Mouse (Mus musculus): ENCODE data around the gene Spsb2. TPM values are rescaled to one million over a fixed set of nuclear protein-coding genes. Genes with fewer than 3 reads are reported as not detected.
"Not testable (repeated sequence)": the region's sequence is repeated elsewhere in the genome, so short reads cannot be mapped to it uniquely, and the experiment has no call there.

Gene Spsb2
- polyA plus RNA-seq, 1 experiment from 2014 or later = 8.7 TPM

DNA sequence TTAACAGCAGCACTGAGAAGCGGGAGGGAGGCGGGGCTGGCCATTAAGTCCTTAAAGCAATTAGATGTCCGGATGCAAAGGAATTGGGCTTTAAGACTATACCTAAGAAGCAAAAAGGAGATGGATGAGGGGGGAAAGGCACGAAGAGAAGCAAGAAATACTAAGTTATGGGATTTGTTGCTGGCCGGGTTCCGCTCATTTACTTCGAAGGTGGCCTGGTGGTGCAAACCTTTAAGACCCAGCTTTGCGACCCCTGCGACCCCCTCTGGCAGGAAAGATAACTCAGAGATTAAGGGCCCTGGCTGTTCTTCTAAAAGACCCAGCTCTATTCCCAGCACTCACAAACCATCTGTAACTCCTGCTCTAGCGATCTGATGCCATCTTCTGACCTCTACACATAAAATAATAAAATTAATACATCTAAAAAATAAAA, 28.5 kb upstream of the Spsb2 start:
- H3K4me2 ChIP-seq (replicated peaks) = peak overlapping the region; percentile 68
- H3K27me3 ChIP-seq = peaks cover 20% of the 10 kb centered on the region
- no peak overlapping the region for H3K27ac ChIP-seq
- ATAC-seq (ENCODE audit: low FRiP score) = no peak; the same call in 1 of the 2 replicates
- H3K9me3 ChIP-seq (replicated peaks) = no peaks in the 10 kb centered on the region
- peaks cover 20% of the 10 kb centered on the region for H3K4me1 ChIP-seq
- H3K36me3 ChIP-seq = no peaks in the 10 kb centered on the region
- H3K9ac ChIP-seq = peak overlapping the region; percentile 33; the same call in 1 of the 2 replicates
- 2% methylated on average over 10 of the region's 10 CpGs for WGBS
- peak overlapping the region; percentile 35 for H3K4me3 ChIP-seq

DNA sequence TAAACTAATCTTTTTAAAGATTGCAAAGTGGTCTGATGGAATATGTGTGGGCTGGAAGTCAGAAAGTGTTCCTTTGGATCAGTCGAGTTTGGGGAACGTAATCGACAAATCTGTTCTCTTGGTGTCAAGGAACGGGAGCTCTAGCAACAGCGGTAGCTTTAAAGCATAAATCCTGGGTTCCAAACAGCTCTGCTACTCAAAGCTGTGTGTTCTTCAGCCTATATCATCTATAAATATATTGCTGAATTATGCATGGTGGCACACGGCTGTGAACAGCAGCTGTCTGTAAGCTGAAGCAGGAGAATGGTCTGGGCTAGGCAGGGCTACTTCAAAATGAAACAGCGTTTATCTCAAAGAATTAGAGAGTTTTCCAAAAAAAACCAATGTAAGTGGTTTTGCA, 27.5 kb upstream of the Spsb2 start:
- Histone ChIP-seq H3K9ac (no peak overlapping the region), H3K27ac (no peak overlapping the region), H3K36me3 (no peaks in the 10 kb centered on the region), H3K27me3 (peaks cover 20% of the 10 kb centered on the region), H3K4me1 (peaks cover 20% of the 10 kb centered on the region), H3K4me2 (replicated peaks) (no peak overlapping the region), H3K9me3 (replicated peaks) (no peaks in the 10 kb centered on the region), H3K4me3 (no peak overlapping the region)
- 83% methylated on average over 7 of the region's 7 CpGs for WGBS
- no peak for ATAC-seq (ENCODE audit: low FRiP score)

DNA sequence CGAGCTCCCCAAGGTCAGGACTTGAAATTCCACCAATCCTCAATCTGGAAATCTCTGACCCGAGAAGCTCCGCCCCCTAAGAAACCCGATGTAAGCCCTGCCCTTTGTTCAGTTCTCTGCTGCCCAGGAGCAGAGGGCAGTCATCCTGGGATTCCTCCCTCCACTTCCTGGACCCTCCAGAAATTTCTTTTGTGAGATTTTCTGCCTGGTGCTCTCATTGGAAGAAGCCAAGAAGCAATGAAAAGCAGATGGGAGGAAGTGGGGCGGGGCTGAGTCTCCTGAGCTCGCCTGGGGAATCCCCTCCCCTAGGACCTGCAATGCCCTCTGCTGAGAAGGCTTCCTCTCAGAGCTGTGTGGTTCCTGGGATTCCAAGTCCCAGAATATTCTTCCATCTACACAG, 26.0 kb upstream of the Spsb2 start:
- Histone ChIP-seq H3K4me2 (replicated peaks) (peak overlapping the region; percentile 27; the same call in 1 of the 2 replicates), H3K4me3 (no peak overlapping the region)
- WGBS = 25% methylated on average over 6 of the region's 6 CpGs

DNA sequence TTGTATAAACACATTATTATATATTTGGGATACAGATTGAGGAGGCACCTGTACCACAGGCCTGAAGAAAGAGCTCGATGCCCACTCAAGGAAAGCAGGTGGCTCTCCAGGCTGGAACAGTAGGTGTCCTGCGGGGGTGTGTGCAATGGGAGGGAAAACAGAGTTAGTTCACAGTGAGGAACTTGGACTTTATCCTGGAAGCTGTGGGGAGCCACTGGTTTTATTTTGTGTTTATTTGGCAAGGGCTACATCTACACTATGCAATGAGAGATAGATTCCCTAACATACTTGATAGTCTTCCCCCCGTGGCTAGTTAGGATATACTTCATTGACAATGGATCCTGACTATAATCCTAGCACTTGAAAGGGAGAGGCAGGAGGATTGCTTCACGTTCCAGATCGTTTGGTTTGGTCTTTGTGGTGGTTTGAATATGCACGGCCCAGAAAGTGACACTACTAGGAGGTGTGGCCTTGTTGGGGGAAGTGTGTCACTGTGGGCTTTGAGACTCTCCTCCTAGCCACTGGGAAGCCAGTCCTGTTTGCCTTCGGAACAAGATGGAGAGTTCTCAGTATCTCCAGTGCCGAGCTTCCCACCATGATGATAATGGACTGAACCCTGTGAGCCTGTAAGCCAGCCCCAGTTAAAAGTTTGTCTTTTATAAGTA, 21.6 kb upstream of the Spsb2 start:
- Histone ChIP-seq H3K9ac (no peak overlapping the region), H3K9me3 (replicated peaks) (no peaks in the 10 kb centered on the region), H3K4me2 (replicated peaks) (no peak overlapping the region), H3K4me3 (no peak overlapping the region), H3K36me3 (no peaks in the 10 kb centered on the region), H3K4me1 (peaks cover 5% of the 10 kb centered on the region; the same call in 1 of the 2 replicates), H3K27me3 (no peaks in the 10 kb centered on the region), H3K27ac (no peak overlapping the region)
- WGBS = 55% methylated on average over 8 of the region's 8 CpGs
- no peak for ATAC-seq (ENCODE audit: low FRiP score)

More for the DNA sequence above, 26.0 kb upstream of the Spsb2 start:
- H3K9me3 ChIP-seq (replicated peaks) = no peaks in the 10 kb centered on the region
- no peak for ATAC-seq (ENCODE audit: low FRiP score)
- no peaks in the 10 kb centered on the region for H3K36me3 ChIP-seq
- peaks cover 20% of the 10 kb centered on the region for H3K4me1 ChIP-seq
- peaks cover 20% of the 10 kb centered on the region for H3K27me3 ChIP-seq
- H3K9ac ChIP-seq = no peak overlapping the region
- no peak overlapping the region for H3K27ac ChIP-seq

DNA sequence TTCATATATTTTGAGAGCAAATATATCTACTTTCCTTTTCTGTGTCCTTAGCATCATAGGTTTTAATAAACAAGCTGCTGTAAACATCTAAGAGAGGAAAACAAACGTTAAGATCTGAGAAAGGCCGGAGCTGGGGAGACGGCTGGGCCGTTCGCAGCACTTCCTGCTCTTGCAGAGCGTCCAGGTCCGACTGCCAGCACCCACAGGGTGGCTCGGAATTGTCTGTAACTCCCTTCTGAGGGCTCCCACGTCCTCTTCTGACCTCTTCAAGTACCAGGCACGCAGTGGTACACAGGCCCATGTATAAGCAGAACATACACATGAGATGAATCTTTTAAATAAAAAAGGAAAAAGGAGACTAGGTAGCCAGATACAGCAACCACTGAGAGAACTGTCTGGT, 20.7 kb upstream of the Spsb2 start:
- 78% methylated on average over 10 of the region's 10 CpGs for WGBS
- Histone ChIP-seq H3K4me2 (replicated peaks) (no peak overlapping the region), H3K27ac (no peak overlapping the region), H3K4me3 (no peak overlapping the region), H3K27me3 (no peaks in the 10 kb centered on the region), H3K9ac (no peak overlapping the region), H3K4me1 (peaks cover under 1% of the 10 kb centered on the region; the same call in 1 of the 2 replicates), H3K36me3 (no peaks in the 10 kb centered on the region), H3K9me3 (replicated peaks) (no peaks in the 10 kb centered on the region)
- ATAC-seq (ENCODE audit: low FRiP score) = no peak

DNA sequence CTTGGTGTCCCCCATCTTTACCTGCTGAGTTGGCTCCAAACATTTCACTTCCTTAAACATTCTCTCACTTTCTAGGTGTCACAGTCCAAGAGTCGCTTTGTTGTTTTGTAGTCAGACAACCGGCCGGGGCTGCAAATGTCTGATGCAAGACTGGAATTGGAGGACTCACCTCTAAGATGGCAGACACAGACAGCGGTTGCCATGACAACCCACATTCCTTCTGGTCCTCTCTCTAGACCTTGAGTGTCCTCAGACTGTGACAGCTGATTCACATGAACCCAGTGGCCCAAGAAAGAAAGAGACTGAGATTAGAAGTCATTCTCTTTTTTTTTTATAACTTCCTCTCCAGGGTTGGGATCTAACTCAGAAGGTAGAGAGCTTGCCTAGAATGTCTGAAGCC, 18.9 kb upstream of the Spsb2 start:
- no peaks in the 10 kb centered on the region for H3K9me3 ChIP-seq (replicated peaks)
- no peaks in the 10 kb centered on the region for H3K36me3 ChIP-seq
- H3K9ac ChIP-seq = no peak overlapping the region
- H3K27me3 ChIP-seq = no peaks in the 10 kb centered on the region
- no peak overlapping the region for H3K4me2 ChIP-seq (replicated peaks)
- H3K4me1 ChIP-seq = no peaks in the 10 kb centered on the region
- ATAC-seq (ENCODE audit: low FRiP score) = no peak
- WGBS = 85% methylated on average over 4 of the region's 4 CpGs
- H3K27ac ChIP-seq = no peak overlapping the region
- no peak overlapping the region for H3K4me3 ChIP-seq

DNA sequence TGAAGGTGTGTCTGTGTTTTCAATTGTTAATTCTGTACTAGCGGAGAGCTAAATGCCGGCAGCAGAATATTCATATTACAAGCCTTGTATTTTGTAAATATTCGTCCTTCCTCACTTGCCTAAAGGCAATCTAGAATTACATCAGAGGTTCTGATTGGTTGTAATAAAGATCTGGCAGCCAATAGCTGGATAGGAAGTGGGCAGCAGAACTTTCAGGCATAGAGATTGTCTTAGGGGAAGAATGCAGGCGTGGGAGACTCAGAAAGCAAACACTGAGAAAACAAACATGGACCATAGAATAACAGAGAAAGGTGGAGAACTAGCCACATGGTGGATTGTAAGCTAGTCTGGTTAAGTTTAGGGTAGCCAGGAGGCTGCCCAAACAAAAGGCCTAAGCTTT, 18.3 kb upstream of the Spsb2 start:
- no peak overlapping the region for H3K4me3 ChIP-seq
- 68% methylated on average over 4 of the region's 4 CpGs for WGBS

DNA sequence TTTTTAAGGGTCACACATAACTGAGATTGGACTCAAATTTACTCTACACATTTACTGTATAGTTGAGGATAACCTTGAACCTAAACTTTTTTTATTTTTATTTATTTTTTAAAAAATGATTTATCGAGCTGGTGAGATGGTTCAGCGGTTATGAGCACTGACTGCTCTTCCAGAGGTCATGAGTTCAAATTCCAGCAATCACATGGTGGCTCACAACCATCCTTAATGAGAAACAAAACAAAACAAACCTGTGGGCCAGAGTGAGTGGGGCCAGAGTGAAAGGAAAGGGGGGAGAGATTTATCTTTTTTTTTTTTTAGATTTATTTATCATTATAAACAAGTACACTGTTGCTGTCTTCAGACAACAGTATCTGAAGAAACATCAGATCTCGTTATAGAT, 16.6 kb upstream of the Spsb2 start:
- no peak overlapping the region for H3K4me2 ChIP-seq (replicated peaks)
- H3K4me1 ChIP-seq = no peaks in the 10 kb centered on the region
- H3K9me3 ChIP-seq (replicated peaks) = no peaks in the 10 kb centered on the region
- no peak overlapping the region for H3K9ac ChIP-seq
- ATAC-seq (ENCODE audit: low FRiP score) = no peak
- no peak overlapping the region for H3K4me3 ChIP-seq
- no peak overlapping the region for H3K27ac ChIP-seq
- WGBS = 86% methylated on average over 3 of the region's 3 CpGs
- no peaks in the 10 kb centered on the region for H3K27me3 ChIP-seq
- no peaks in the 10 kb centered on the region for H3K36me3 ChIP-seq

More for the DNA sequence above, 18.3 kb upstream of the Spsb2 start:
- Histone ChIP-seq H3K4me2 (replicated peaks) (no peak overlapping the region), H3K27ac (no peak overlapping the region), H3K9ac (no peak overlapping the region), H3K36me3 (no peaks in the 10 kb centered on the region), H3K4me1 (no peaks in the 10 kb centered on the region), H3K27me3 (no peaks in the 10 kb centered on the region), H3K9me3 (replicated peaks) (no peaks in the 10 kb centered on the region)
- ATAC-seq (ENCODE audit: low FRiP score) = no peak

DNA sequence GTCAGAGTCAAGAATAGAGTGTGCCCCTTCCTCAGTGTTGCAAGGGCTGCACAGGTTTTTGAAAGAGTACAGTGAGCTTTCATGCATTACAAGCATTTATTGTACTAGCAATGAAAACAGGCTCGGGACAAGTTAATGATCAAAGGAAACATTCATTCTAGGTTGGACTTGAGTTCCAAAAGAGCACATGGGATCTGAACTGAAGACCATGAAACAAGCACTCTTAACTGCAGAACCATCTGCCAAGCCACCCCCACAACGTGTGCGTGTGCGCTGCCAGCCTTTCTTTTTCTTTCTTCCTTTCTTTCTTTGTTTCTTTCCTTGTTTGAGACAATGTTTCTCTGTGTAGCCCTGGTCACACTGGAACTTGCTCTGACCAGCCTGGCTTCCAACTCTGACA, 12.7 kb upstream of the Spsb2 start:
- 69% methylated on average over 4 of the region's 4 CpGs for WGBS
- H3K27ac ChIP-seq = no peak overlapping the region
- no peaks in the 10 kb centered on the region for H3K36me3 ChIP-seq
- no peak overlapping the region for H3K4me2 ChIP-seq (replicated peaks)
- no peaks in the 10 kb centered on the region for H3K9me3 ChIP-seq (replicated peaks)
- ATAC-seq (ENCODE audit: low FRiP score) = no peak
- H3K27me3 ChIP-seq = no peaks in the 10 kb centered on the region
- no peaks in the 10 kb centered on the region for H3K4me1 ChIP-seq
- no peak overlapping the region for H3K9ac ChIP-seq
- H3K4me3 ChIP-seq = no peak overlapping the region

DNA sequence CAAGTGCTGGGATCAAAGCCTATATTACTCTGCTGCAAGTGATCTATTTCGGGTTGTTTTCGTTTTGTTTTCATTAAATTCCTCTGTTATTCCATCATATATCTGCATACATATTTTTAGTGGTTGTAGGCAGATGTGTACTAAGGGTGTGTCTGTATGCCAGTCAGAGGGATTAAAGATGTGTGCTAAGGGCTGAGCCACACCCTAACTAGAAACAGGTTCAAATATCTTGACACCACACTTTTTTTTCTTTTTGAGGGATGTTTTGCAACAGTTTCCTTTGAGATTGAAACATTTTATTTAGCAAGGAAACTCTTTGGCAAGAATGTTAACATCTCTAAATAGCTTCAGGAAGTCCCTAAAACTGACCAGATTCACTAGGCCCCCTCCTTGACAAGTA, 12.3 kb upstream of the Spsb2 start:
- Histone ChIP-seq H3K27me3 (no peaks in the 10 kb centered on the region), H3K9me3 (replicated peaks) (no peaks in the 10 kb centered on the region), H3K4me3 (no peak overlapping the region), H3K27ac (no peak overlapping the region), H3K36me3 (no peaks in the 10 kb centered on the region), H3K4me2 (replicated peaks) (no peak overlapping the region), H3K9ac (no peak overlapping the region), H3K4me1 (no peaks in the 10 kb centered on the region)
- 89% methylated on average over 2 of the region's 2 CpGs for WGBS
- ATAC-seq (ENCODE audit: low FRiP score) = no peak

DNA sequence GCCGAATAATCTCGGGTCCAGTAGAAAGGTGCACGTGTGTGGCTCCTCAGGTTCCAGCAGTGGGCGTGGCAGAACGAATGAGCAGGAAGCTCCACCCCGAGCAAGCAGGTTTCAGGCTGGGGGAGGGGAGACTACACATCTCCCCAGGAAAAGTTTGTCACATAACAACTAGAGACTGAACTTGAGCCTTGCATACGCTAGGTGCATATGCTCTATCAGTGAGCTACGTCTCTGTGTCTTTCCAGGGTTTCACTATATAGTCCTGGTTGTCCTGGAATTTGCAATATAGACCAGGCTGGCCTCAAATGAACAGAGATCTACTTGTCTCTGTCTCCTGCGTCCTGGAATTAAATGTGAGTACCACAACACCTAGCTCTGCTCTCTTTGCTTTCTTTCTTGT, 6.1 kb upstream of the Spsb2 start:
- H3K4me3 ChIP-seq; H3K9me3 ChIP-seq (replicated peaks); H3K27ac ChIP-seq; H3K4me2 ChIP-seq (replicated peaks); ATAC-seq (ENCODE audit: low FRiP score); H3K27me3 ChIP-seq; H3K9ac ChIP-seq; H3K36me3 ChIP-seq: not testable (repeated sequence)
- 20% methylated on average over 6 of the region's 9 CpGs for WGBS
- peaks cover 13% of the 10 kb centered on the region for H3K4me1 ChIP-seq

DNA sequence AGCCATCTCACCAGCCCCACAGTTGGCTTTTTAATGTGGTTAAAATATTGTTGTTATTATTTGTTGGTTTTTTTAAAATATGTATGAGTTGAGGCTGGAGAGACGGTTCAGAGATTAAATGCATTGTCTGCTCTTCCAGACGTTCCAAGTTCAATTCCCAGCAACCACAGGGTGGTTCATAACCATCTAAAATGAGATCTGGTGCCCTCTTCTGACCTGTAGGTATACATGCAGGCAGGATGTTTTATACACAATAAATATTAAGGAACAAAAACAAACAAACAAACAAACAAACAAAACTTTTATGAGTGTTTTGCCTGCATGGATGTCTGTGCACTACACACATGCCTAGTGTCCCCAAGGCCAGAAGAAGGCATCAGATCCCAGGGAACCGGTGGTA, 5.4 kb upstream of the Spsb2 start:
- Histone ChIP-seq H3K4me2 (replicated peaks) (no peak overlapping the region), H3K4me3 (no peak overlapping the region), H3K27me3 (no peaks in the 10 kb centered on the region), H3K4me1 (peaks cover 14% of the 10 kb centered on the region), H3K27ac (no peak overlapping the region), H3K9ac (no peak overlapping the region), H3K36me3 (no peaks in the 10 kb centered on the region), H3K9me3 (replicated peaks) (no peaks in the 10 kb centered on the region)
- 82% methylated on average over 3 of the region's 3 CpGs for WGBS
- ATAC-seq (ENCODE audit: low FRiP score) = no peak

DNA sequence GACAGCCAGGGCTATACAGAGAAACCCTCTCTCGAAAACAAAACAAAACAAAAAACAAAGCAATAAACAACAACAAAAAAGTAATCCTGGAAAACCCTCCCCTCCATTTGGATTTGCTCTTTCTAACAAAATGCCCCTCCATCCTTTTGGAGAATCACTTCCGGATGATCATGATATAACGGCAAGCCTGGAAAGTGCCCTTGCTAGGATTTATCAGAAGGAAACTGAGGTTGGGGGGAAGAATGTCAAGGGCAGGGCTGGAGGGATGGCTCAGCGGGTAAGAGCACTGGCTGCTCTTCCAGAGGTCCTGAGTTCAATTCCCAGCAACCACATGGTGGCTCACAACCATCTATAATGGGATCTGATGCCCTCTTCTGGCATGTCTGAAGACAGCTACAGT, 4.8 kb upstream of the Spsb2 start:
- peaks cover 19% of the 10 kb centered on the region for H3K4me1 ChIP-seq
- WGBS = 94% methylated on average over 4 of the region's 4 CpGs
- not testable (repeated sequence) for H3K27ac ChIP-seq; ATAC-seq (ENCODE audit: low FRiP score); H3K4me2 ChIP-seq (replicated peaks); H3K4me3 ChIP-seq; H3K9me3 ChIP-seq (replicated peaks); H3K36me3 ChIP-seq; H3K9ac ChIP-seq; H3K27me3 ChIP-seq
